Mouse (Mus musculus) spleen, postnatal 14 days (tissue): ENCODE measurements around the gene Sebox.
A peak's percentile ranks its signal among the peaks of the same experiment; 100 is the strongest.

ENCODE experiments used
- DNase-seq, 2 experiments: peaks; one replicate each; pipeline ENCODE4 v3.0.0; 2021 to 2022; ENCODE audit warnings: low spot score in 2 of 2

The Sebox gene

GRCm38 (mm10) chr11:78502909-78503650 is at the start of gene Sebox:
Gene Sebox (plus strand): TSS chr11:78503447.
- no peak for DNase-seq

GRCm38 (mm10) chr11:78453675-78454074 is 49.6 kb upstream of the Sebox start:
- peak; percentile 40 to 68 for DNase-seq

GRCm38 (mm10) chr11:78454276-78454675 is 49.0 kb upstream of the Sebox start:
- DNase-seq = no peak

GRCm38 (mm10) chr11:78455308-78455707 is 47.9 kb upstream of the Sebox start:
- DNase-seq = peak in 1 of 2 experiments; percentile 25

- DNase-seq = no peak
Measured at GRCm38 (mm10) chr11:78458740-78459139, 44.5 kb upstream of the Sebox start.

- no peak for DNase-seq
Measured at GRCm38 (mm10) chr11:78461894-78462293, 41.4 kb upstream of the Sebox start.

GRCm38 (mm10) chr11:78462669-78463068 is 40.6 kb upstream of the Sebox start:
- no peak for DNase-seq

- no peak for DNase-seq
Measured at GRCm38 (mm10) chr11:78463286-78464036, 39.8 kb upstream of the Sebox start.

GRCm38 (mm10) chr11:78465116-78465515 is 38.1 kb upstream of the Sebox start:
- no peak for DNase-seq

GRCm38 (mm10) chr11:78465568-78466180 is 37.6 kb upstream of the Sebox start, which contains the start of gene Slc46a1:
Gene Slc46a1 (plus strand): TSS chr11:78465697.
- peak; percentile 47 to 65 for DNase-seq

GRCm38 (mm10) chr11:78466242-78466912 is 36.9 kb upstream of the Sebox start:
- DNase-seq = no peak

- no peak for DNase-seq
Measured at GRCm38 (mm10) chr11:78467515-78467914, 35.7 kb upstream of the Sebox start.

- no peak for DNase-seq
Measured at GRCm38 (mm10) chr11:78467932-78468331, 35.3 kb upstream of the Sebox start.

GRCm38 (mm10) chr11:78471326-78472103 is 31.7 kb upstream of the Sebox start:
- DNase-seq = no peak

GRCm38 (mm10) chr11:78475289-78475688 is 28.0 kb upstream of the Sebox start:
- no peak for DNase-seq

- no peak for DNase-seq
Measured at GRCm38 (mm10) chr11:78483639-78484038, 19.6 kb upstream of the Sebox start.

GRCm38 (mm10) chr11:78488168-78488567 is 15.1 kb upstream of the Sebox start:
- DNase-seq = peak in 1 of 2 experiments; percentile 42

- no peak for DNase-seq
Measured at GRCm38 (mm10) chr11:78490781-78491241, 12.4 kb upstream of the Sebox start.

GRCm38 (mm10) chr11:78495904-78496303 is 7.3 kb upstream of the Sebox start:
- DNase-seq = no peak

- no peak for DNase-seq
Measured at GRCm38 (mm10) chr11:78497071-78497541, 6.1 kb upstream of the Sebox start.
